Mouse (Mus musculus) limb, embryonic 15.5 days (tissue): Measurements from ENCODE around the gene Snx19. TPM values are rescaled to one million over a fixed set of nuclear protein-coding genes. Genes with fewer than 3 reads are reported as not detected.

Source experiments
- ATAC-seq: fragments of 200-750 bp; cut with Nextera tagmentation; 2 replicates; pipeline ENCODE4 v1.8.0; 2017; ENCODE audit warnings: low read depth, moderate TSS enrichment; ENCODE audit not compliant: insufficient number of reproducible peaks, low FRiP score, low TSS enrichment
- H3K27ac ChIP-seq: fragments of 300-500 bp; sonication (generic); 2 replicates; pipeline ENCODE4 v1.5.1; 2015; ENCODE audit warnings: moderate library complexity, mild to moderate bottlenecking, inconsistent platforms
- H3K27me3 ChIP-seq: fragments of 300-500 bp; sonication (generic); 2 replicates; pipeline ENCODE4 v1.6.1; 2015; ENCODE audit warnings: inconsistent platforms
- H3K36me3 ChIP-seq: fragments of 300-500 bp; sonication (generic); 2 replicates; pipeline ENCODE4 v1.6.1; 2015; ENCODE audit warnings: inconsistent platforms
- H3K4me1 ChIP-seq: fragments of 300-500 bp; sonication (generic); 2 replicates; pipeline ENCODE4 v1.6.1; 2015; ENCODE audit warnings: inconsistent platforms
- H3K4me2 ChIP-seq: fragments of 300-500 bp; sonication (generic); 2 replicates; pipeline ENCODE4 v1.6.1; 2015; ENCODE audit warnings: mild to moderate bottlenecking, inconsistent platforms
- H3K4me3 ChIP-seq: fragments of 300-500 bp; sonication (generic); 2 replicates; pipeline ENCODE4 v1.5.1; 2015; ENCODE audit warnings: mild to moderate bottlenecking, inconsistent platforms
- H3K9ac ChIP-seq: fragments of 300-500 bp; sonication (generic); 2 replicates; pipeline ENCODE4 v1.6.1; 2015; ENCODE audit warnings: inconsistent platforms
- H3K9me3 ChIP-seq: fragments of 300-500 bp; sonication (generic); 2 replicates; pipeline ENCODE4 v1.6.1; 2016; ENCODE audit warnings: inconsistent platforms
- WGBS: fragments of 180-500 bp; shearing (Covaris S2); methylation state at CpG from one replicate; pipeline ENCODE4 v1.1.7; 2015; 5-methylcytosine and 5-hydroxymethylcytosine counted together
- polyA plus RNA-seq: library from polyadenylated mRNA; unstranded; fragments of >200 nt; fragmentation: Nextera tagmentation; extraction: Ambion mirVana; gene quantifications from 2 replicates; pipeline ENCODE4 v1.2.1, GENCODE M21; 2015

The Snx19 gene
- polyA plus RNA-seq, result 17.0 and 18.2 TPM in 2 replicates

DNA sequence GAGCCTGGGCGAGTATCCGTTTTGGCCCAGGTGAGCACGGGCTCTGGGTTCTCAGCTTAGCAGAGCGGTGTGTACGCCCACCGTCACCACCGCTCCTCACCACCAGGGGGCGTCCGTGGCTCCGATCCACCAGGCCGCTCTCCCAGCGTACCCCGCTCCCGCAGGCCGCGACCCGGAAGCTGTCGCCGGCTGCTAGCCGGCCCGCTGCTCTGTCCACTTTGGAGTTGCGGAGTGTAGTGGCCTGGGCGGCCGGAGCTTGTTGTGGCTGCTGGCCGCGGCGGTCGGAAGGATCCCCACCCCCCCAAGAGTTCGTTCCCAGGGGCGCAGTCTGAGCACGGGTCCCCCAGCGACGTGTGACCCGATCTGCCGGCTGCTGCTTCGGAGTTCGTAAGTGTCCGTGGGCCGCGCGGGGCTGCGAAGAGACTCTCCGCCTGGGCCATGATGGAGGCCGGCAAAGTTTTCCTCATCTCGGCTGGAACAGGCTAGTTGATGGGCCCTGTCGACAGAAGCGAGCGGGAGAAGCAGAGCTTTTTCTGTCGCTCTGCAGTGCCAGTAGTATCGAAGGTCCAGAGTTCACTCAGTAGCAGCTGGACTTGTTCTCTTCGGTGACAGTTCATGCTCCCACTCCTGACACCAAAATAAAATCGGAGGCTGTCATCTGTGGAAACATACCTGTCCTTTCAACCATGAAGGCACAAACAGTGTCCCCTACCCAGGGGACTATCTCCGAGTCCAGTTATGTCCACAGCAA lies at the start of gene Snx19:
TSS of gene Snx19 (plus strand) at position 227 of the 751 bp plus-strand sequence.
- H3K9me3 ChIP-seq, result no peaks in the 10 kb centered on the region
- peak within 1 kb of the TSS; percentile 81 for H3K9ac ChIP-seq
- peaks cover 31% of the 10 kb centered on the region for H3K4me1 ChIP-seq
- 2% methylated on average over 53 of the region's 53 CpGs for WGBS
- H3K4me2 ChIP-seq, result peak within 1 kb of the TSS; percentile 74
- peaks cover 7% of the 10 kb centered on the region for H3K36me3 ChIP-seq
- peak within 1 kb of the TSS; percentile 65 for H3K4me3 ChIP-seq
- H3K27ac ChIP-seq, result peak within 1 kb of the TSS; percentile 1; the same call in 1 of the 2 replicates
- no peaks in the 10 kb centered on the region for H3K27me3 ChIP-seq
- peak; percentile 86 for ATAC-seq

DNA sequence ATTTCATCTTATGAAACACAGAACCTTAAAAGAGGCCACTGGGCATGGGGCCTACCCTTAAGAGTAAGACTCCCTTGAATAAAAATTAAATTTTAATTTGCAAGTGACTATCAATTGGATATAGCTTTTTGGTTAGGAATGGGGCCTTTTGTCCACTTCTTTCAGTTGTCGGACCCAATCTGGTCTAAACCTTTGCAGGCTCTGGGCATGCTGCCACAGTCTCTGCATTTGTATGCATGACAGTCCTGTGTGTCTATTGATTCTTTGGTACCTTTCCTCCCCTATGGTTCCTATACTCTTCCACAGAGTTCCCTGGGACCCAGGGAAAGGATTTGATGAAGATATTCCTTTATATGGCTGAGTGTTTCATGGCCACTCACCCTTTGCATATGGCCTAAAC lies 26.1 kb upstream of the Snx19 start:
- no peaks in the 10 kb centered on the region for H3K36me3 ChIP-seq
- H3K4me3 ChIP-seq, result no peak overlapping the region
- no peaks in the 10 kb centered on the region for H3K27me3 ChIP-seq
- no peak overlapping the region for H3K9ac ChIP-seq
- WGBS, result 94% methylated on average over 1 of the region's 1 CpGs
- no peaks in the 10 kb centered on the region for H3K4me1 ChIP-seq
- no peak overlapping the region for H3K4me2 ChIP-seq
- no peak overlapping the region for H3K27ac ChIP-seq
- H3K9me3 ChIP-seq, result no peaks in the 10 kb centered on the region
- no peak for ATAC-seq

DNA sequence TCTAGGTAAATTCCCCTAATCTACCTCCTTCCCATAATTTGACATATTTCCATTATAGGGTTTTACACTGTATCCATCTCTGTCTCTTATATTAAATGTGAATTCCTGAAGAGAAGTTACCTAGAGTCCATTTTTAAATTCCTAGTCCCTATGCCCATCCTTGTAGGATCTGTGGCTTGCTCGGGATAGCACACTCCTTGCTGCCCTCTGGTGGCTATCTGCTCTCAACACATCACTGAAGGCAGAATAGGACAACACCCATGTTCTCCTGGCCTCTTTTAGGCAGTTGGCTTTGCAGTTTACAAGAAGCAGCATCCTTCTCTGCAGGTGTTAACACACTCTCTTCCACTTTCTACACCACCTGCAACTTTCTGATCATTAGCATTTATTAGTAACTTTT lies 4.0 kb upstream of the Snx19 start:
- peaks cover 7% of the 10 kb centered on the region for H3K4me1 ChIP-seq
- 0% methylated on average over 1 of the region's 1 CpGs for WGBS
- ATAC-seq, result no peak
- no peak overlapping the region for H3K9ac ChIP-seq
- H3K36me3 ChIP-seq, result no peaks in the 10 kb centered on the region
- no peaks in the 10 kb centered on the region for H3K27me3 ChIP-seq
- H3K9me3 ChIP-seq, result no peaks in the 10 kb centered on the region
- H3K4me3 ChIP-seq, result no peak overlapping the region
- no peak overlapping the region for H3K4me2 ChIP-seq
- no peak overlapping the region for H3K27ac ChIP-seq

DNA sequence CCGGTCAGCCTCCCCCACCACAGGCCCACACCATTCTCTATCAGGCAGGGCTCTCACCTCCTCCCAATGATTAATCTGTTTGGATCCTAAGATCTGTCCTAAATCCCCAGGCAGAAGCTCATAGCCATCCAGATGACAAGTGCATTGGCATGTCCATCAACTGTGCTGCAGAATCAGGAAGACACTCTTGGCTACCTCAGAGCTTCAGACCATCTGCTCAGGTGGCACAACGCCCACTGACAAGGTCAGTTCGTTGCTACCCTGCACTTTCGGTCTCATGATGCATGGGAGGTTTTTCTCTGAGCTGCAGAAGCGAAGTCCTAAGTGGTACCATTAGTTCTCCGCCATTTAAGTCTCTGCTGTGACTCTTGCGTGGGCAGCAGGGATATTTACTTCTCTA lies 1.7 kb upstream of the Snx19 start:
- no peak for ATAC-seq
- Histone ChIP-seq H3K4me3 (no peak overlapping the region), H3K4me1 (peaks cover 26% of the 10 kb centered on the region), H3K4me2 (no peak overlapping the region), H3K27ac (no peak overlapping the region), H3K9me3 (no peaks in the 10 kb centered on the region), H3K36me3 (no peaks in the 10 kb centered on the region), H3K27me3 (no peaks in the 10 kb centered on the region), H3K9ac (no peak overlapping the region)
- 87% methylated on average over 7 of the region's 7 CpGs for WGBS

DNA sequence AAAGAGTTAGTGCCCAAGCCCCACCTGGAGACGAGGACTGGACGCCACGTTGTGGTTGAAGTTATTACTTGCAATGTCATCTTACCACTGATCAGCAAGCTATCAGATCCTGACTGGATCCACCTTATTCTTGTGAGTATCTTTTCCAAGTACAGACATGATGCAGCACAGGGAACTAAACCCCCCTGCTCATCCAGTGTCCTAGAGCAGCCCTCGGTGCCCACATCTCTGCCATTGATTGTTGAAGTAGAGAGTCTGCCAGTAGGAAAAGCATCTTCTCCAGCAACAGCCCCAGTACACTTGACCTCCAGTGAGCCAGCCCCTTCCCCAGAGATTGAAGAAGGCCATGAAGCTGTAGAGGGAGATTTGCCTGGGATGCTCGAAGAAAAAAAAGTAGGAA lies 1.3 kb downstream of the Snx19 start:
- H3K27ac ChIP-seq, result no peak overlapping the region
- H3K4me1 ChIP-seq, result peaks cover 31% of the 10 kb centered on the region
- no peak for ATAC-seq
- peaks cover 18% of the 10 kb centered on the region for H3K36me3 ChIP-seq
- no peaks in the 10 kb centered on the region for H3K27me3 ChIP-seq
- 89% methylated on average over 5 of the region's 5 CpGs for WGBS
- H3K4me3 ChIP-seq, result 0 out of 2 replicates have a peak overlapping the region, but pooled peaks have one; percentile 65
- peak overlapping the region; percentile 74; the same call in 1 of the 2 replicates for H3K4me2 ChIP-seq
- H3K9me3 ChIP-seq, result no peaks in the 10 kb centered on the region
- H3K9ac ChIP-seq, result no peak overlapping the region

DNA sequence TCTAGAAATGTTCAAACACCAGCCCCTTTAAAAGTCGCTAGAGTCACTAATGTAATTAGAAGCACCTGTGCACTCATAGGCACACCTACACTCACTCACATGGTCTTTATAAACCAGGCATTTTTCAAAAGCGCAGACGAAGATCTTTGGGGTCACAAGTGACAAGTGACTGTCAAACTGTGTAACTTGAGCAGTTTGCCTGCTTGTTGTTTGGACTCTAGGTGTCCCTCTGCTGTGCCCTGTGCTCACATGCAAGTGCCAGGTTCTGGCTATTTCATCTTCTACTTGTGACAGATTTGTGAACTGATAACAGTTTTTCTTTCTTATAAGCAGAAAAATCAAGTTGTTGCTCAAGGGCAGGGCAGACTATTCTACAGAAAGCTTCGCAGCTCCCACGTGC lies 3.5 kb downstream of the Snx19 start:
- WGBS, result 45% methylated on average over 5 of the region's 5 CpGs
- no peaks in the 10 kb centered on the region for H3K9me3 ChIP-seq

DNA sequence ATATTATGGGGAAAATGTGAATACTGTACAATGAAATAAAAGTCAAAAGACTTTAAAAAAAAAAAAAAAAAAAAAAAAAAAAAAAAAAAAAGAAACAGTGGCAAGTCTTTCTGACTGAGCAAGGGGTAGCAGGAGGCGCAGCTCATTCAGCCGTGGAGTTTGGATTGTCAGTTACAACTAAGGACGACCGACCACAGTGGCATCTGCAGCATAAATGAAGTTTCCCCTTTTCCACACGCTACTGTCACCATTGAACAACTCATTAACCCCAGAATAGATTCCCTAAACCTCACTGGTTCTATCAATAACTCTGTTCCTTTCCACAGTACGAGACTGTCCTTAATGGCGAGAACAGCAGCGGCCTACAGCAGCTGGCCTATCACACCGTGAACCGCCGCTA lies 5.0 kb downstream of the Snx19 start:
- no peak for ATAC-seq
- Histone ChIP-seq H3K27me3 (no peaks in the 10 kb centered on the region), H3K9me3 (no peaks in the 10 kb centered on the region), H3K36me3 (peaks cover 51% of the 10 kb centered on the region), H3K9ac (no peak overlapping the region), H3K4me2 (no peak overlapping the region), H3K4me3 (no peak overlapping the region), H3K4me1 (peaks cover 31% of the 10 kb centered on the region), H3K27ac (no peak overlapping the region)
- 89% methylated on average over 11 of the region's 11 CpGs for WGBS

More for the DNA sequence above, 3.5 kb downstream of the Snx19 start:
- H3K4me2 ChIP-seq, result no peak overlapping the region
- no peaks in the 10 kb centered on the region for H3K27me3 ChIP-seq
- H3K4me3 ChIP-seq, result no peak overlapping the region
- no peak overlapping the region for H3K27ac ChIP-seq
- no peak for ATAC-seq
- H3K4me1 ChIP-seq, result peaks cover 31% of the 10 kb centered on the region
- no peak overlapping the region for H3K9ac ChIP-seq
- peaks cover 36% of the 10 kb centered on the region for H3K36me3 ChIP-seq

DNA sequence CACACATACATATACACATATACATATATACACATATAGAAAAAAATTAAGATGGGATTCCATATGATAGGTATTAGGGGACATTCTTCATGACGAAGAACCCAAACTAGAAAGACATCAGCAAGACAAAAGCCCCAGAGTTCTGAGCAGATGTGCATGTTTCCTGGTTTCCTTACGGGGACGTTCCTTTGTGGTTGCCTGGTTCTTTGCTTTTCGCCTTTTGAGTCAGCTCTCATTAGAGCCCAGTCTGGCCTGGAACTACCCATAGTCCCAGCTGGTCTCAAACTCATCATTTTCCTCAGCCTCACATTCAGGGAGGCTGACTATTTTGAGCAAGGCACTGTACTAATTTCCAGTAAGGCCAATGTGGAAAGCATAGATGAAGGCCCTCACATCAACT lies 7.0 kb downstream of the Snx19 start:
- peaks cover 63% of the 10 kb centered on the region for H3K36me3 ChIP-seq
- H3K4me3 ChIP-seq, result no peak overlapping the region
- peaks cover 14% of the 10 kb centered on the region for H3K4me1 ChIP-seq
- no peak overlapping the region for H3K4me2 ChIP-seq
- H3K27me3 ChIP-seq, result no peaks in the 10 kb centered on the region
- WGBS, result 91% methylated on average over 4 of the region's 4 CpGs
- no peak overlapping the region for H3K9ac ChIP-seq
- H3K9me3 ChIP-seq, result no peaks in the 10 kb centered on the region
- no peak for ATAC-seq
- no peak overlapping the region for H3K27ac ChIP-seq

DNA sequence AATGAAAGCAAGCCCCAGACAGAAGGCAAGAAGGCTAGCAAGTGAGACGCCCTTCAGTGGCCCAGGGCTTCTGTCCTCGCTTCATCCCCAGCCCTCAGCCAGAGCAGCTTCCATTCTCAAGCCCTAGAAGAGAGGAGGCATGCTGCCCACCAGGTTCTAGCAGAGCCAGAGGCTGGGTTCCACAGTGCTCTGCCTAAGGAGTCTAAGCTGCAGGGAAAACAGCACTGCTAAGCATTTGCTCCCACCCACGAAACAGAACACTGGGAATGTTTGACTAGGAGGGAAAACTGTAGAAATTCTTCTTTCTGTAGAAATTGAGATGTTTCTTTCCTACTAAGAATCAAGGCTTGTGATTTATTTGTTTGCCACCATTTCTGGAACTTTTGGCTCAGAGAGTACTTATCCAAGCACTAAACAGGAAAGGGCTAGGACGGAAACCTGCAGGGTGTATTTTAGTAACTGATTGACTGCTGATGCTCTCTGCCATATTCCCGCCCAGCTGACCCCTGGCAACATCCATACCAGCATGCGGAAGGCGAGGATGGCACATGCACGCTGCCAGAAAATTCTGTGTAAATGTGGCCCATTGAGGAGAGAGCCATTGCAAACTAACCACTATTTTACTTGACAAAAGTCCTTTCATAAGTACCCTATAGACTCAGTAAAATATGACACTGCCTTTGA lies 9.1 kb downstream of the Snx19 start:
- no peak overlapping the region for H3K27ac ChIP-seq
- no peak overlapping the region for H3K4me3 ChIP-seq
- H3K4me2 ChIP-seq, result no peak overlapping the region
- H3K36me3 ChIP-seq, result peaks cover 77% of the 10 kb centered on the region
- no peaks in the 10 kb centered on the region for H3K27me3 ChIP-seq
- ATAC-seq, result no peak
- H3K9me3 ChIP-seq, result no peaks in the 10 kb centered on the region
- no peaks in the 10 kb centered on the region for H3K4me1 ChIP-seq
- H3K9ac ChIP-seq, result no peak overlapping the region
- 91% methylated on average over 8 of the region's 8 CpGs for WGBS

DNA sequence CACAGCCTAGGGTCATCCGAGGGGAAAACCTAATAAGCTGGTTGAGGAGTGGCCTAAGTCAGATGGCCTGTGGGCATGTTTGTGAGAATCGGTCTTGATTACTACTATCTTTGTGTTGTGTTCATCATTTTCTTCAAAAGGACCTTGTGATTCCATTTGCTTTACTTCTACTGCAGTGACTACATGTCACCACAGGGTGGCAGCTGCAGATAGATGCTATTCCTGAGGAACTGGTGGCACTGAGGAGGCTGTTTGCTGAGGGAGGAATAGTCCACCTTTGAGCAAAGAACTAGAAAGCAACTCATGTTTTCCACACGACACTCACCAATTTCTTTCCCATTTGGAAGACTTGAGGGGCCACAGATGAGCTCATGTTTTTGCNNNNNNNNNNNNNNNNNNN lies 11.6 kb downstream of the Snx19 start:
- no peak overlapping the region for H3K4me2 ChIP-seq
- H3K4me3 ChIP-seq, result no peak overlapping the region
- no peak overlapping the region for H3K27ac ChIP-seq
- no peak overlapping the region for H3K9ac ChIP-seq
- H3K27me3 ChIP-seq, result no peaks in the 10 kb centered on the region
- no peaks in the 10 kb centered on the region for H3K9me3 ChIP-seq
- ATAC-seq, result no peak
- no peaks in the 10 kb centered on the region for H3K4me1 ChIP-seq
- 56% methylated on average over 3 of the region's 3 CpGs for WGBS
- H3K36me3 ChIP-seq, result peaks cover 83% of the 10 kb centered on the region

DNA sequence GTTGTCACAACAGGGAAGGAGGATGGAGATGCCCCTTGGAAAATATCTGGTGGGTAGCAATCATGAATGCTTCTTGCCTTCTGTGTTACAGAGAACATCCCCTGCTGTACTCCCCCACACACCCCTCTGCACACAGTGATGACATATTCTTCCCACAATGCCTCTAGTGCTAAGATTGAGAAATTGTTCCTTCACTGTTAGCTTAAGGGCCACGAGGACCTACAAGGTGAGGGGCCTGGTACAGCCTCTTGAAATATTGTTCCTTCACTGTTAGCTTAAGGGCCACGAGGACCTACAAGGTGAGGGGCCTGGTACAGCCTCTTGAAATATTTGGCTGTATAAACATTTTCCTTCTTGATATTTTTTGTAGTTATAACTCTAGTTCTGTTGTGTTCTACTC lies 14.9 kb downstream of the Snx19 start:
- Histone ChIP-seq H3K36me3 (peaks cover 80% of the 10 kb centered on the region), H3K27me3 (no peaks in the 10 kb centered on the region), H3K27ac (no peak overlapping the region), H3K9me3 (no peaks in the 10 kb centered on the region), H3K9ac (no peak overlapping the region), H3K4me2 (no peak overlapping the region), H3K4me3 (no peak overlapping the region), H3K4me1 (no peaks in the 10 kb centered on the region)
- ATAC-seq, result no peak
- WGBS, result 90% methylated on average over 2 of the region's 2 CpGs
